Mouse (Mus musculus): ENCODE results near the gene Nt5c.
"Not testable (repeated sequence)": the region's sequence is repeated elsewhere in the genome, so short reads cannot be mapped to it uniquely, and the experiment has no call there.

Gene Nt5c

DNA sequence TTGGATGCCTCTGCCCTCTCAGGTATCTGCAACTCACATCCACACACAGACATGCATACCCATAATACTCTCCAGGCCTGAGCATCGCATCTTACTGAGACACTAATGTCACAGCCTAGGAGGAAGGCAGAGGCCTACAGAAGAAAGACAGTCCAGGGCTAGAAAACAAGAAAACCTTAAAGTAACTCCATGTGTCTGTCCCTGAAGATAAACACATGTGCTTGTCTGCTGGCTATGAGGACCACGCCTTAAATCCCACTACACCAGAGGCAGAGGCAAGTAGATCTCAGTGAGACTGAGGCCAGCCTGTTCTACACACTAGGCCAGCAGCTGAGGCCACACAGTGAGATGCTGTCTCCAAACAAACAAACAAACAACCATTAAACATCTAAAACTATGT lies 19.5 kb upstream of the Nt5c start:
- DNase-seq (ENCODE audit: extremely low spot score, low read depth, low spot score): no peak

DNA sequence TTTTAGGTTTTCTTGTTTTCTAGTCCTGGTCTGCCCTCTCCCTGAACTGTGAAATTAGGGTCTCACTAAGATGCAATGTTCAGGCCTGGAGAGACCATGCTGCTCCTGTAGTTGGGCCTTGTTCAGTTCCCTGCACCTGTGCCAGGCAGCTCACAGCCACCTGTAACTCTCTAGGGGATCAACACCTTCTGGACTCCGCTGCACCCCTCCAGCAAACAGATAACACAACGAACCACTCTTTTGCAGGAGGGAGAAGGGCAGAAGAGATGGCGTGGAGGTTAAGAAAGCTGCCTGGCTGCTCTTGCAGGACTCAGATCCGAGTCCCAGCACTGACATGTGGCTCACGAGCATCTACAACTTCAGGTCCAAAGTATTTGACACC lies 18.8 kb upstream of the Nt5c start:
- no peak for DNase-seq (ENCODE audit: extremely low spot score, low read depth, low spot score)

DNA sequence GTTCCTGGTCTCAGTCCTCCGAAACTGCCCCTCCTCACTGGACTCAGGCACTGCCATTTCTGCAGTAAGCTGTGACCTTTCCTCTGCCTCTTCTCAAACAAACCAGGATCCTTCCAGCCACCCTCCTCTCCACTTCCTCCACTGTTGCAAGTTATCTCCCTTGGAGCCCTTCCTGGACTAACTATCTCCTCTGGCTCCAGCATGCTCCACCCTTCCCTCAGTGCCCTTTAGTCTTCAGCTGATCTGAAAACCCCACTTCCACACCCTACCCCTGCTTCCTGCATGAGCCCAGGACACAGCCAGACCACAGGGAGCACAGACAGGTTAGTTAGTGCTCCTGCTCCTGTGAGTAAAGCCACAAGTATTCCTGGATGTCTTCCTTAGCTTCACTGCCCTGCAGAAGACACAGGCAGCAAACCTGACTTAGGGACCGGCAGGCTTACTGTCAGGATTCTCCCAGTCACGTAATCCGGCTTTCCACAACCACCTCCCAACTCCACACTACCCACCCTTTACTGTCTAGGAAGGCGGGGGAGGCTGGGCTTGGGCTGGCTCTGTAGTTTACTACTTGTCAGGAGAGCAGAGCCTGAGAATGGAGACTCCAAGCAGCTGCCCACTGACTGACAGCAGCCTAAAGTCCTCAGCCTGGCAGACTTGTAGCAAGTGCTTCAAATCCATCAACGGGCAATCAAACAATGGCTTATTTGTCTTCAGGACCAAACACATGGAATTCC lies 18.3 kb upstream of the Nt5c start:
- no peak for DNase-seq (ENCODE audit: extremely low spot score, low read depth, low spot score)

DNA sequence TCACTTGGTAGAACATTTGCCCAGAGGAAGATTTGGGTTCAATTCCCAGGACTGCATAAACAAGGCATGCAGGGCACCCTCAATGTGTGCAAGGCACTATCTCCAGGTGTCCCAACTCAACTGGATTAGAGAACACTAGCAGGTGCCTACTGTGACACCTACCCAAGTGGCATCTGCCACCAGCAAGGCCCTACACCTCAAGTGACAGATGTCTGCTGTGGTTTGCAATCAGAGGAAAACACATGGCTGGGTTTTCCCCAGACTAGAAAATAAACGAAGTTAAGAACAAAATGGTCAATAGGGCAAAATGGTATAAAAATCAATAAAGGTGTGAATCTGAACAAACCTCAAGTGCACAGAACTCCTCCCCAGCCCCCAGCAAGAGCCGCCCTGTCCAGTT lies 16.4 kb upstream of the Nt5c start:
- DNase-seq (ENCODE audit: extremely low spot score, low read depth, low spot score): no peak

DNA sequence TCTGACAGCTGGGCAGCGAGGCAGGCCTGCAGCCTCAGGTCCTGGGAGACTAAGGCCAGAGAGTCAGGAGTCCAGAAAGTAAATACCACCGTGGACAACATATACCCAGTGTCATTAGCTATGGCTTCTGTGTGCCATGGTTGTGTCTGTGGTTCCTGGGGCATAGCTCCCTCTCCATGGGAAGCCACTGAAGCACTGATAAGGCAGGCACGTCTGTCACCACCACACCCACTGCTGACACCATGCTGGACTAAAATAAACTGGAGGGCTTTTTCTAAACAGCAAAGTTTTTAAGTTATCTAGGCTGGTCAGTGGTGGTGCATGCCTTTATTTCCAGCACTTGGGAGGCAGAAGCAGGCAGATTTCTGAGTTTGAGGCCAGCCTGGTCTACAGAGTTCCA lies 14.9 kb upstream of the Nt5c start:
- DNase-seq (ENCODE audit: extremely low spot score, low read depth, low spot score): no peak

DNA sequence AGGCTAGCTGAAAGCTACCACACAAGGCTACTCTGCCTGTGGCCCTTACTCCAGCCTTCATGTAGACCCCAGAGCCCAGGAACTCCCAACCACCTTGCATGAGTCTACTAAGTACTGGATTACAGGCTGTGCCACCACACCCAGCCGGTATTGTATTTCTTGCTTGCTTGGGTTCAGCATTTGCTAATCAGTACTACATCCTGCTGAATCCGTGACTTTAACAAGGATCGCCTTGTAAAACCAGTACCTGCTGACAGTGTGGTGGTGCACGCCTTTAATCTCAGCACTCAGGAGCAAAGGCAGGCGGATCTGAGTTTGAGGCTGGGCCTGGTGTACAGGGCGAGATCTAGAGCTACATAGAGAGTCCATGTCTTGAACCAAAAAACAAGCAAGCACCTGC lies 11.0 kb upstream of the Nt5c start:
- DNase-seq (ENCODE audit: extremely low spot score, low read depth, low spot score): no peak

DNA sequence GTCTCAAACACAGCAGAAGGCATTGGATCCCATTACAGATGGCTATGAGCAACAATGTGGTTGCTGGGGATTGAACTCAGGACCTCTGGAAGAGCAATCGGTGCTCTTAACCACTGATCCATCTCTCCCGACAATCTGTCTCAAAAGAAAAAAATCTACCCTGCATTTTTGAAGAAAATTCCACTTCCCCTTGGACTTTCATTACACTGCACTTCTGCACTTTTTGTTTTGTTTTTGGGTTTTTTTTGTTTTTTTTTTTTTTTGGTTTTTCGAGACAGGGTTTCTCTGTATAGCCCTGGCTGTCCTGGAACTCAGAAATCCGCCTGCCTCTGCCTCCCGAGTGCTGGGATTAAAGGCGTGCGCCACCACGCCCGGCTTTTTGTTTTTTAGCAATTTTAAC lies 4.9 kb upstream of the Nt5c start:
- not testable (repeated sequence) for DNase-seq (ENCODE audit: extremely low spot score, low read depth, low spot score)

DNA sequence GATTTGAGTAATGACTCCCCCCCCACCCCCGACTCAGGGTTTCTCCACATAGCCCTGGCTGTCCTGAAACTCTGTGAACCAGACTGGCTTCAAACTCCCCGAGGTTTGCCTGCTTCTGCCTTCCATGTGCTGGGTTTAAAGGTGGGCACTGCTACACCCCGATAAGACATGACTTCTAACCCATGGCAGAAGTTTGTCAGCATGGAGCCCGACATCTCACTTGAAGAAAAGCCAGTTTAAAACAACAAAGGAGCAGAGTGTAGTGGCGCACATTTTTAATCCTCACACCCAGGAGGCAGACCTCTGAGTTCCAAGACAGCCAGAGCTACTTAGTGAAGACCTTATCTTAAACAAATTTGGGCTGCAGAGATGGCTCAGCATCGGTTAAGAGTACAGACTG lies 725 bp upstream of the Nt5c start:
- no peak for DNase-seq (ENCODE audit: extremely low spot score, low read depth, low spot score)

DNA sequence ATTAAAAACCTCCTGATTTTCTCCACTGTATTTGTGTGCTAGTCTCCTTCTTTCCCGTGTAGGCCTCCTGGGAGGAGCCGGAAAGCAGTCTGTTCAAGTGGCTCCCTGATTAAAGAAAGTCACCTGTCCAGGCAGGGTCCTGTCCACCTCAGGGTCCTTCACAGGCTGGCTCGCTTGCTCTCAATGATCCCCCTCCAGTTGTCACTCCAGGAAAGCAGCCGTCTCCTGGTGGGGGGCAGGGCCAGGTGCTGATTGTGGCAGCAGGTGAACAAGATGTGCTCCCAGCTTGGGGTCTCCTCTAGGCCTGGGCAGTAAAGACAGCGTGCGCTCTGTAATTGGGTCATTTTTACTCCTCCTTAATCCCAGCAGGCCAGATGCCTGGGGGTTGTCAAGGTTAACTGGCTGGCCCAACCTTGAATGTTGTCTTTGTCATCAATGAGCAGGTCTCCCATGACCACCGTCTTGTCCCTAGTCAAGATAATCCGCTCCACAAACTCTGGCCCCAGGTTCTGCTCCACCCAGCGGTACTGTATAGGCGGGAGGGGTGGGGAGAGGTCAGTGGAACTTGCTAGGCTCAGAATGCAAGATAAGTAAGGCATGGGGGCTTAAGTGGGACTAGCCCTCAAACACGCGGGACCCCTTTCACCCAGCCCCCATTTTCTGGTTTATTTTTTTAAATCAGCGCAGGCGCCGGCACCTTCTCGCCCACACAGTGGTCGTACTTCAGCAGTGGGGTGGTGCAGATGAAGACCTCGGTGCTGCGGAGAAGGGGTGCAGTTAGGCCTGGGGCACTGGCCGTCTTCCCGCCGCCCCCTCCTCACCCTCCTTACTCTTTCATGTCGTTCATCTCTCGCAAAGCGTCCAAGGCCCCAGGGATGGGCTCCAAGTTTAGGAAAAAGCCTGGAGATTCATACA lies 964 bp downstream of the Nt5c start:
- DNase-seq (ENCODE audit: extremely low spot score, low read depth, low spot score): no peak

DNA sequence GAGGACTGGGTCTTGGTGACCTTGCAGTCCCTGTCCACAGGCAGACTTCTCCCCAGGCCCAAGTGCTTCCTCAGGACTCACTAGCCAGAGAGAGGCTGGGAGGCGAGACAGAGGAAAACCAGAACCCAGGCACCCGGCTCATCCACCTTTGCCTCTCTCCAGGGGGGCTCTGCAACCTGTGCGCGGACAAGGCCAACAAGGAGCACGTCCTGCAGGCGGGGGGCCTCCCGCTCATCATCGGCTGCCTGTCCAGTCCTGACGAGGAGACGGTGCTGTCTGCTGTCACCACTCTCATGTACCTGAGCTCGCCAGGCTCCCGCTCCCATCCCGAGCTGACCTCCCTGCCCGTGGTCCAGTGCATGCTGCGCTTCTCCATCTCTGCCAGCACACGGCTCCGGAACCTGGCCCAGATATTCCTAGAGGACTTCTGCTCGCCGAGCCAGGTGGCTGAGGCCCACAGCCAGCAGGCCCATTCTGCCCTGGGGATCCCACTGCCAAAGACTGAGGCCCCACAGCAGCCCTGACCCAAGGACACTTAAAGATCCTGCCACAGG lies 3.0 kb downstream of the Nt5c start:
- DNase-seq (ENCODE audit: extremely low spot score, low read depth, low spot score): no peak

DNA sequence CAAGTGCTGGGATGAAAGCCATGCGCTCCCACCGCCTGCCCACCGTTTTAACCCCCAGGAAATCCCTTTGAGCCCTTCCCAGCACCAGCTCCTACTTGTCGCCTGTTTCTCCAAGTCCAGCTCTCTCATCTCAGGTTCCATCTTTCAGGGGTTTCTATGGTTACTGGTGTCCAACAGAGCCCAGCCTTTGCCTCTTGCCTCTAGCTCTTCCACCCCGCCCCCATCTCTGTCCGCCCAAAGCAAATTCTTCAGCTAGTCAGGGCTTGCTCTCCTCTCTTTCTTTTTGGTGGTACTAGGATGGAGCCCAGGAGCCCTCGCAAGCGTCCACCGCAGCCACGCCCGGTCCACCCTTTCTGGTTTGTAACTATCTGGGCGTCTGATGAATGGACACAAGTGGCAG lies 6.5 kb downstream of the Nt5c start:
- DNase-seq (ENCODE audit: extremely low spot score, low read depth, low spot score): no peak

DNA sequence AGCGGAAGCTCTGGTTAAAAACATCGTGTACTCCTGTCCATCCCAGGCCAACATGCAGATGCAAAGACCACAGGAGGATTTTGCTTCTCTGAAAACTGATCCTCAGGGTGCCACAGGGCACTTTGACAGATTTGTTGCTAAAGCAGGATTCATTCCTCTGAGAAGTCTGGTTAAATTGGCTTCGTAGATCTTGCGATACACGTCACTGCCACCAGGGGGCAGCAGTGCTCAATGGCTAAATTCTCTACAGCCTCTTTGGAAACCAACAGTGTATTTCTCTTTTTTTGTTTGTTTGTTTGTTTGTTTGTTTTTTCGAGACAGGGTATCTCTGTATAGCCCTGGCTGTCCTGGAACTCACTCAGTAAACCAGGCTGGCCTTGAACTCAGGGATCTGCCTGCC lies 7.9 kb downstream of the Nt5c start:
- DNase-seq (ENCODE audit: extremely low spot score, low read depth, low spot score): peak; percentile 50

DNA sequence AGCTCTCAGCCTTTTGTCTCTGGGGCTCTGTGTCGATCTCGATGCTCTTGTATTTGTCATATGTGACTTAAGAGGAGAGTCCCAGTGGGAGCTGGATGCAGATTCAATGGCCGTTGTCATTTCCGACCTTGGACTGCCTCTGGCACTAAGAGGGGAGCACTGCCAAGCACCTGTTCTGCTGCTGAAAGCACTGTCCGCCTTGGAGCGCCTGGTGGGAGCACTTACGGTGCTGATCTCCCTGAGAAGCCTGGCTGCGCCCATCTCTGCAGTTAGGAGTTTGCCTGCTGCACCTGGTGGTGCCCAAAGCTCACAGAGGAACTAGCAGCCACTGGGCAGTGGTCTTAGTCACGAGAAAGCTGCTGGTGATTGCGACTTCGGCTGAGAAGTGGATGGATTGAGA lies 8.4 kb downstream of the Nt5c start:
- DNase-seq (ENCODE audit: extremely low spot score, low read depth, low spot score): no peak

DNA sequence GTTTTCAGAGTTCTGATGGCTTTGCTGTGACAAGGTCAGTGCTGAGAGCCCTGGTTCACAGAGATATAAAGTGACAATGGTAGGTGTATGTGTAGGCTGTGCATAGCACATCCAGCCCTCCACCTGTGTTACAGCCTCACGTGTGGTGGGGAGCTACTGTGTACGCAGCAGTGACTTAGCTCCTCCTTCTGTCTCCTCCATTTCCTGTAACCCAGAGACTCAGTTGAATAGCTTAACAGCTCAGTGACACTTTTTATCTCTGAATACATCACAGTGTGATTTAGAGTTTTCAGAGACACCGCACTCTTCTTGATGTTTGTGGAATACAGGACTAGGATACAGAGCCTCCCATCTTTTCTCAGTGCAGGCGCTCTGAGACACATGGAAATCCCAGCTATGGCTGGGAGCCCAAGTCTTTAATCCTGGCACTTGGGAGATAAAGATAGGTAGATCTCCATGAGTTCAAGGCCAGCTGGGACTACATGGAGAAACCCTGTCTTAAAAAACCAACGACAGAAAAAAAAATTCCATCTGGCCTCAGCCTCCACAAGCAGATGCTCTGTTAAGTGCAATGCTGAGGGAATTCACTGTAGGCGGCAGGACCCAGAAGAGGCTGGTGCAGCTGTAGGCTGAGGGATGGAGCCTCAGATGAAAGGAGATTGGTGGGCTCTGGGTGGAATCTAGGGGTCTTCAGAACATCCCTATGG lies 10.0 kb downstream of the Nt5c start:
- DNase-seq (ENCODE audit: extremely low spot score, low read depth, low spot score): no peak

DNA sequence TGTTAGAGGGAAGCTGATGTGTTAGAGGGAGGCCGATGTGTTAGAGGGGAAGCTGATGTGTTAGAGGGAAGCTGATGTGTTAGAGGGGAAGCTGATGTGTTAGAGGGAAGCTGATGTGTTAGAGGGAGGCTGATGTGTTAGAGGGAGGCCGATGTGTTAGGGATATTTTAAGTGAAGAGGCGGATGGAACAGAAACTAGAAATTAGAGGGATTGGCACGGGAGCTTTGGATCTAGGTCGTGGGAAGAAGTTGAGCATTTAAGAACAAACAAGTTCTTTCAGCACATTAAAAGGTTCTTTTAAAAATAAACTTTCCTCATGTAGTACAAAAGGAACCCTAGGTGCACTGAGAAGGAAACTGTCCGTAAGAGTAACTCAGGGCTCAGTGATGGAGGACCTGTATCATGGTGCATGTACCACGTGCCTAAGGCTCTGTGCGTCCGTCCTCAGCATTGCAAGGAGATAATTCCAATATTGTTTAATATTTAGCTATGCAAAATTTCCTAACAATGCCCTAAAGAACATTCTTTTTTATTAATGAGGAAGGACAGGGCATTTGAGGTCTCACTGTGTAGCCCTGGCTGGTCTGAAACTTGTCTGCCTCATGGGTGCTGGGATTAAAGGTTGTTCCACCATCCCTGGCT lies 13.2 kb downstream of the Nt5c start:
- no peak for DNase-seq (ENCODE audit: extremely low spot score, low read depth, low spot score)

DNA sequence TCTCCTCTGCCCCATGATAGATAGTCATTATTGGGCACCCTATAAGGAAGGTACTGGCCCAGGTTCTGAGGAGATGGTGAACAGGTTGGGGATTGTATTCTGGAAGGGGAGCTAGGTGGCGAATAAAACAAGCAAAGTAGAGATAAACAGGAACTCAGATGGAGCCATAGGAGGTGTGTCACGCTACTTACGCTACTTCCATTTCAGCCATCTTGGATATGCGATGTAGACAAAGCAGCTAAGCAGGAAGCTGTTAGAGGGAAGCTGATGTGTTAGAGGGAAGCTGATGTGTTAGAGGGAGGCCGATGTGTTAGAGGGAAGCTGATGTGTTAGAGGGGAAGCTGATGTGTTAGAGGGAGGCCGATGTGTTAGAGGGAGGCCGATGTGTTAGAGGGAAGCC lies 14.3 kb downstream of the Nt5c start:
- not testable (repeated sequence) for DNase-seq (ENCODE audit: extremely low spot score, low read depth, low spot score)

DNA sequence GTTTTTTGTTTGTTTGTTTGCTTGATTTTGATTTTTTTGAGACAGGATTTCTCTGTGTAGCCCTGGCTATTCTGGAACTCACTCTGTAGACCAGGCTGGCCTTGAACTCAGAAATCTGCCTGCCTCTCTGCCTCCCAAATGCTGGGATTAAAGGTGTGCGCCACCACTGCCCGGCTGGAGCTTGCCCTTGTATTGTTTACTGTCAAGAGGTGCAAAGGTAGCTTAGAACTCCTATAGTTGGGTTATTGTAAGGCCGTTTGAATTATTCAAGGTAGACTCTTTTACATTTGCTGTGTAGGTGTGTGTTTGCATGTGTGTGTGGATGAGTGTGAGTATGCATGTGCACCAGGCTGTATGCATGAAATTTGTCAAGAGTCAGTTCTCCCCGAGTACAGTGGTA lies 15.0 kb downstream of the Nt5c start:
- not testable (repeated sequence) for DNase-seq (ENCODE audit: extremely low spot score, low read depth, low spot score)

DNA sequence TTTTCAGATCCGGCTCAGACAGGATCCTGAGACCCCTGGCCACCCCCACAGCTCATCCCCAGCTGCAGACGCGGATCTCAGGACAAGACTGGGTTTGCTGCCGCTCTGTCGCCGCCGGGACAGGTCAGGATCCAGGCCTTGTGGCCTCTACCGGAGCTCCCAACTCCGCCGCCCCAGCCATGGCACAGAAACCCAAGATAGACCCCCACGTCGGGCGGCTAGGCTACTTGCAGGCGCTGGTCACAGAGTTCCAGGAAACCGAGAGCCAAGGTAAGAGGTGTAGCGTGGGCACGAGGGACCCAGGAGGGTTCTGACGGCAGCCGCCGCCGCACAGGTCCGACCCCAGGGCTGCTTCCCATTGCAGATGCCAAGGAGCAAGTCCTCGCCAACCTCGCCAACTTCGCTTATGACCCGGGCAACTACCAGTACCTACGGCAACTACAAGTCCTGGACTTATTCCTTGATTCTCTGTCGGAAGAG lies 15.9 kb downstream of the Nt5c start:
- DNase-seq (ENCODE audit: extremely low spot score, low read depth, low spot score): no peak

DNA sequence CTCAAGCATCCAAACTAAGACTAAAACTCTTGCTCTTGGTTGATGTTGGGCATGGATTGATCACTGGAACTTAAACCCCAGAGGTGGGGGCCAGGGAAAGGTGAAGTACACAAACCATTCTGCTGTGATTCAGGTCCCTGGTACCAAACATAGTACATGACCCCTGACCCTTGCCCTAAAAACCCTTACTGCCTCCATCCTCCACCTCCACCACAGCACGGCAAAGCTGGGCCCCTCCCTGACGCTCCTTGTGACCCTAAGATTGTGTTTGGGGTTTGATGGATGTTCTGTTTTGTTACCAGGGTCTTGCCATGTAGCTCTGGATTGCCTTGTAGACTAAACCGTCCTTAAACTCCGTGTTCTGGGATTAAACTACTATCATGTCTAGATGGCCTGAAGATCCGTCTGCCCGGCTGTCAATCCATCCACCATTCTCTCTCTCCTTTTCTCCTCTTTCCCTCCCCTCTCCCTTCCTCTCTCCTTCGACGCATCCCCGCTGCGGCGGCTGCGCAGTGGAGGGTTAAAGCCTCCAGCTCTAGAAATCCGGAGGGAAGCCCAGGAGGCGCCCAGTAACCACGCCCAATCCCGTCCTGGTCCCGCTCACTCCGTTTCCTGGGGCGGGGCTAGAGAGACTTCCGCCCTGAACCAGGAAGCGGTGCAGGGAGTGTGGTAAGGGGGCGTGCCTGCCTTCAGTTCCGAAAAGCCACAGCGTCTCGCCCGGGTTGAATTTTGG lies 16.5 kb downstream of the Nt5c start, which contains the start of gene Armc7:
TSS of gene Armc7 (plus strand) at position 643 of the 733 bp plus-strand sequence.
- DNase-seq (ENCODE audit: extremely low spot score, low read depth, low spot score): peak; percentile 57

DNA sequence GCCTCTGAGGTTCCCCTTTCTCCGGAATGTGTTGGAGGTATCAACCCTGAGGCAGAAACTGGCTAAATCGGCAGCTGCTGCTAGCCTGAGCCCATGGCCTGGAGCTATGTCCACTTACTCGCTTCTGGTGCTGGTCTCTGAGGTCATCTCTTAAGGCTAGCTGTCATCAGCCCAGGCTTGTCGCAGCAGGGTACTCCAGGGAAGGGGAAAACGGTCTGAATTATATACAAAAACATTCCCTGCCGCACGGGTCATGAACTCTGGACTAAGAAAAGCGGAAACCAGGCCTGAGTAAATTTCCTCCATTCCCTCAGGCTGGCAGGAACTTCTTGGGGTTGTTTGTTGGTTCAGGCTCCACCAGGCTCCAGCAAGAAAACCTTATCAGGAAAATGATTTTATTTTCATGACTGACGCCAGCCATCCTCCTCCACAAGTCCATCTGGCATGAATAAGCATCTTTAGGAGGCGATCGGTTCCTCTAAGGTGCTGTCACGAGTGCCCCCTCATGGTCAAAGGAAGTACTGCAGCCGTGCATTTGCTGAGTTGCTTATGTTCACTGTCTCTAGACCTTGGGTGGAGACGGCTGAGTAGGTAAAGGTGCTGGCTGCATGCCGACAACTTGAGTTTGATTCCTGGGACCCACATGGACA lies 17.9 kb downstream of the Nt5c start:
- peak; percentile 95 for DNase-seq (ENCODE audit: extremely low spot score, low read depth, low spot score)
